Mouse (Mus musculus) myocyte (in vitro differentiated cells): ENCODE results near the gene Bach2.

Experiments used
- E2F4 ChIP-seq: IDR thresholded peaks from one replicate; pipeline ENCODE4 v1.6.1; 2011; ENCODE audit warnings: mild to moderate bottlenecking, control low read depth, moderate library complexity; ENCODE audit not compliant: insufficient read depth
- MAX ChIP-seq: IDR thresholded peaks from one replicate; pipeline ENCODE4 v1.6.1; 2011; ENCODE audit warnings: low read depth, mild to moderate bottlenecking, control low read depth
- MYOD1 ChIP-seq, 3 experiments: IDR thresholded peaks; one replicate each; pipeline ENCODE4 v1.6.1; 2011; ENCODE audit warnings: control low read depth in 2 of 3, low read depth in 2 of 3, mild to moderate bottlenecking in 2 of 3, moderate library complexity in 1 of 3; ENCODE audit not compliant: insufficient read length in 2 of 3, control insufficient read depth in 1 of 3
- MYOG ChIP-seq, 3 experiments: IDR thresholded peaks; one replicate each; pipeline ENCODE4 v1.6.1; 2011; ENCODE audit warnings: control low read depth in 2 of 3, low read depth in 2 of 3, mild to moderate bottlenecking in 2 of 3; ENCODE audit not compliant: insufficient read length in 2 of 3, control insufficient read depth in 1 of 3, insufficient read depth in 1 of 3
- POLR2A ChIP-seq: IDR thresholded peaks from one replicate; pipeline ENCODE4 v1.6.1; 2011; ENCODE audit warnings: low read depth, mild to moderate bottlenecking, control low read depth, moderate library complexity; ENCODE audit not compliant: insufficient read length
- POLR2AphosphoS2 ChIP-seq: IDR thresholded peaks from one replicate; pipeline ENCODE4 v1.6.1; 2011; ENCODE audit warnings: low read depth, control low read depth; ENCODE audit not compliant: insufficient read length
- REST ChIP-seq: IDR thresholded peaks from one replicate; pipeline ENCODE4 v1.6.1; 2011; ENCODE audit warnings: mild to moderate bottlenecking, control low read depth, moderate library complexity; ENCODE audit not compliant: insufficient read depth, insufficient read length
- SRF ChIP-seq: IDR thresholded peaks from one replicate; pipeline ENCODE4 v1.6.1; 2011; ENCODE audit warnings: low read depth; ENCODE audit not compliant: control insufficient read depth, insufficient read length
- TCF3 ChIP-seq: IDR thresholded peaks from one replicate; pipeline ENCODE4 v1.6.1; 2011; ENCODE audit warnings: low read depth, control low read depth; ENCODE audit not compliant: insufficient read length
- USF1 ChIP-seq: IDR thresholded peaks from one replicate; pipeline ENCODE4 v1.6.1; 2011; ENCODE audit warnings: low read depth, mild to moderate bottlenecking, control low read depth, moderate library complexity

DNA sequence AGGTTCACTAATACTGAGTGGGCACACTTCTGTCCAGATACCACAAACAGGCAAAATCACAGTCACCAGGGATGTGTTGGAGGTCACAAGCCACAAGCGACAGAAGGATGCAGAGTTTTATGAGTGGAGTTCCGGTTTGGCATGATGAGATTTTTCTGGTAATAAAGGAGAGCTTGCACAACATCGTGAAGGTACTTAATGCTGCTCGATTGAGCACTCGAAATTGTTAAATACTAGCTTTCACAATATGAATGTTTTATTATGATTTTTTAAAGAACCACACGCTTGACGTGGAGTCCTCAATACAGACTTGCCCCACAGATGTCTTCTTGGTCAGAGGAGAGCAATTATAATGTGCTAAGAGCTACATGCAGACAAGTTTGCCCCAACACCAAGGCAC lies 40.0 kb upstream of the Bach2 start:
- no peak for TF ChIP-seq SRF
- TF ChIP-seq POLR2A = no peak
- no peak for TF ChIP-seq USF1
- TF ChIP-seq POLR2AphosphoS2 = no peak
- TF ChIP-seq MYOG (IDR thresholded peaks at IDR 0.05; ENCODE audit: control insufficient read depth in 1 of 3, insufficient read depth in 1 of 3, insufficient read length in 2 of 3, low read depth in 2 of 3) = no peak
- no peak for TF ChIP-seq REST
- no peak for TF ChIP-seq TCF3
- no peak for TF ChIP-seq E2F4
- no peak for TF ChIP-seq MYOD1 (IDR thresholded peaks at IDR 0.05; ENCODE audit: control insufficient read depth in 1 of 3, insufficient read length in 2 of 3, low read depth in 2 of 3)
- no peak for TF ChIP-seq MAX
